Mouse (Mus musculus): ENCODE measurements around the gene Phactr3.

Gene Phactr3

DNA sequence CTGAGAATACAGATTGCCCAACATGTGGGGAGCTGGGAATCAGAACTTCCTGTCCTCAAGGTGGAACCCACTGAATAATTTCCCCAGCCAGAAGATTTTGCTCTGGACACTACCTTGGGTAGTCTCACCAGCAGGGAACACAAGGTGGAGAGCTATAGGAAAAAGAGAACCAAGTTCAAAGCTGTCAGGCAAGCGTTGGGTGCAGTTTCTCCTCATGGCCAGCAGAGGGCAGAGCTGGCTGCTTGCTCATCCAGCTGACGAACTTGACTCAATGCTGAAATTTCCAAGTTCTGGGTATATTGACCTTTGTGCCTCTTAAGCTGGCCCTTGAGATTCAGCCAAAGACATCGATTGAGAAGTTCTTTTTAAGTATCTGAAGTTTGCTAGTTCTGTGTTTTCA is 18.7 kb downstream of the Phactr3 start:
- no peak for DNase-seq (ENCODE audit: low spot score)

DNA sequence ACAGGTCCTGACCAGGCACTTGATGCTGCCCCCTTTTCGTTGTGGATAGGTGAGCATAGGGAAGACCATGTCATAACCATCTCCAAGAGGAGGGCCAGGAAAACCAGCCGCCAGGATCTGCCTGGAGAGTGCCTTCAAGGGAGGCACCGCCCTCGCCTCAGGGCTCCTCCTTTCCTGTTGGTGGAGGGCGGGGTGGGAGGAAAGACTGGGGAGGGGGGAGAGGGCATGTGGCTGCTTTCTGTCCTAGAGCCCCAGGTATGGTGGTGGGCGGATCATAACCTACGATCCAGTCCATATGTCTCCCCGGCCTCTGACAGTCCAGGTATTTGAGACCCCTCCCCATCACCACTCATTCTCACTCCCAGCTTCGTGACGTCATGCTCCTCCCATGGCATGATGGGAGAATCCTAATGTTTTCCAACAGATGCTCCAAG is 22.7 kb downstream of the Phactr3 start:
- no peak for DNase-seq (ENCODE audit: low spot score)

DNA sequence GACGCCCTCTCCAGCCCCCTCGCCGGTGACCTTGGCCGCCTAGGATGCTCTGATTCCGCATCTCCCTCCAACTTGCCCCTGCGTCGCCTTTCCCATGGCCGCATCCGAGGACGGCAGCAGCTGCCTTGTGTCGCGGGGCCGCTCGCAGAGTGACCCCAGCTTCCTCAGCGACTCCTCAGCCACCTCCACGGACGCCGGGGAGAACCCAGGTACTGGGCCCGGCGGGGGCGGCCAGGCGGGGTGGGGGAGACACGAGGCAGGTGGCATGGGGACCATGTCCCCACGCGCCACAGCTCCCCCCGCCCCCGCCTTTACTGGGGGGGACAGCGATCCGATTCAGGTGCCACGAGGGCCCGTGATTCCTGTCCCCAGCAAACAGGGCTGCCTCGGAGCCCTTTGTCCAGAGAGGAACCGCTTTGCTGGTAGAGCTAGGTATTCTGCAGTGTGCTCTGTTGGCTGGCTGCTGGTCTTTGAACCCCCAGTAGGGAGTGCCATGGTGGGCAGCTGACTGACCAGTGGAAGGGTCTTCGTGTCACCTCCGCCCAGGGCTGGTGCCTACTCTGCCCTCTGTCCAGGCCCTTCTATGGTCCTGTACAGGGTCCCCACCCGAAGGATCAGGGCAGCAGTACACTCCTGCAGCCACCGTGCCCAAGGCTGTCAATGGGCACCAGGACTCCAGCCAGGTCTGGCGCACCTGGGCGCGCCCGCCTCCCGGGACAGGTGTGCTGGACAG is 23.7 kb downstream of the Phactr3 start:
- DNase-seq (ENCODE audit: low spot score), result no peak

DNA sequence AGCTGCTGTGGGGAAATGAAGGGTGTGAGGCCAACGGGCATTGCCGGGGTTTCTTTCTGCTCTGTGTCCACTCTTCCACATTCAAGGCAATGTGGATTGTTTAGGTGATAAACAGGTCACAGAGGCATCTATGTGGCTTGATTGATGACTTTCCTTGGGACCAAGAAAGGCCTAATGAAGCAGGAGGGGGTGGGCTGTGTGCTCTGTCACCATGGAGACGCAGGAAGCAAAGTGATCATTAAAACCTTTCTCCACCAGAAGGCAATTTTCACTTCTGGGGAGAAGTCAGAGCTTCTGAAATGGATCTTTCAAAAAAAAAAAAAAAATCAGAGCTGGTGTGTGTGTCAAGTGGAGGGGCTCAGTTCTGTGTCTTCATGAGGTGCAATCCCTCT is 24.2 kb downstream of the Phactr3 start:
- no peak for DNase-seq (ENCODE audit: low spot score)

DNA sequence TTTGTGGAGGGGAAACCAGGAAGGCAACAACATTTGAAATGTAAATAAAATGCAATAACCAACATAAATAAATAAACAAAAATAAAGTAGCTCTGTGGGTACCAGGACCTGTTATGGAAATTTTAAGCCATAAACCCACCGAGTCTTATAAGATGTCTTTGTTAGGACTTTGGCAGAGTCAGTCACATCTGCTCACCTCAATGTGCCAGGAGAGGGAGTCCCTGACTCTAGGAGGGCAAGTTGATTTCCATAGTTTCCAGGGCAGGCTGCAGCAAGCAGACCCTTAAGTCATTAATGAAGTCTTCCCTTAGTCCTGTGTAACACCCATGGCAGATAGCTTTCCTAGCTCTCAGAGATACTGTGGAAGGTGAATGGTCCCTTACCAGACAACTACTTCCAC is 25.1 kb downstream of the Phactr3 start:
- DNase-seq (ENCODE audit: low spot score), result no peak

DNA sequence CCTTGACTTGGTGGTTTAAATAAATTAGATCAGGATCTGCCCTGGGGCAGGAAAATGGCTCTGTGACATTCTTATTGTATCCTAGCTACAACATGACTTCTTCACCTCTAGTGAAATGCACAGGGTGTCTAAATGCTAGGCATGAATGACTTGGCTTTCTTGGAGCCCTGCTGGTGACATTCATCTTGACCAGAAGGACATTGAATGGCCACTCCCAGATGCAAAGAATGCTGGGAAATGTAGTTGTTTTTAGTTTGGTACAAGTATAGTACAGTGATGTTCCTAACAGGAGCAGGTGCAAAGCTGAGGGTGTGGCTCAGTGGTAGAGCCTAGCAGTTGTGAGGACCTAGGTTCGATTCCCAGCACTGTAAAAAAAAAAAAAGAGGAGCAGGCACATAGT is 30.5 kb downstream of the Phactr3 start:
- no peak for DNase-seq (ENCODE audit: low spot score)

DNA sequence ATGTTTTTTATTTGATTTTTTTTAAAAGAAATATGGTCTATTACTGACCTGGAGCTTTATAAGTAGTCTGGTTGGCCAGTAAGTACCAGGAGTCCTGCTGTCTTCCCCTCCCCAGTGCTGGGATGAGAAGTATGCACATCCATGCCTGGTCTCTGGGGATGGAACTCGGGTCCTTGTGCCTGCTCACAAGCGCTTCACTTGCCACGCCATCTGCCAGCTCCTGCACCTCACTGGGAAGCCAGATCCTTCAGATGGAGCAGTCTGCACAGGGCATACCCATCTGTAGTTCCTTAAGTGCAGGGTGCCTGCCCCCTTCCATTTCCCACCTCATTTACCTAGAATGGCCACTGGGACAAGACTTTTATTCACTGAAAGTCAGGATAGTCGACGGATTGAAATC is 31.9 kb downstream of the Phactr3 start:
- no peak for DNase-seq (ENCODE audit: low spot score)

DNA sequence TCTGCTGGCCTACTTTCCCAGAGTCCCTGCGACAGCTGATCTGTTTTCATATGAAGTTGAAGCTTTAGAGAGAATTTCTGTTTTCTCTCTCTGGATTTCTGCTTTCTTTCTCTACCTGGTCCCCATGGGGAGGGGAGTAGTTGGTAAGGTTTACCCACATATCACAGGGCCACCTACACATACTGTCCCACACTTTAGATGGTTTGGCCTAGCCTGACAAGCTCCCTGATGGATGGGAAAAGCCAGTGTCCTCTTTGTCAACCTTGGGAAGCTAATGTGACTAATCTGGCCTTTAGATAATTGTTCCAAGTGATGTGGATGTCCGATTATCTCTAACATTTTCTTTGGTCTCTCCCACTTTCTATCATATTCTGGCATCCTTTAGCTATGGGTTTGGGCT is 34.8 kb downstream of the Phactr3 start:
- no peak for DNase-seq (ENCODE audit: low spot score)

DNA sequence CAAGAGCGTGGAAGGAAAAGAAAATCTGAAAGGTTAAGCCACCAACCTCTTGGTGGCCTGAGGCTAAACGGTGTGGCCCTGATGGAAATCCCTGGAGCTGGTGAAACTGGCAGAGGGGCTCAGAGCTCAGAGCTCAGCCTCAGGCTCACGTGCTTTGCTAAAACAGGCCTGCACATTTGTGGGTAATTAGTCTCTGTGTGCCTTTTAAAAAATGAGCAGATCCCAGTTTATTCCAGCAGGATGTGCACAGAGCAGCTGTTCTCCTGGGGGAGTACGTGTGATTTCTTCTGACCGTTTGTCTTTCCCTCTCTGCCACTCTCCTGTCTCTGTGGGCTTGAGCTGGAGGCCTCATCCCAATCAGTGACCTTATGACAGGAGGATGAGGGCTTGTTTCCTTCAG is 35.4 kb downstream of the Phactr3 start:
- no peak for DNase-seq (ENCODE audit: low spot score)

DNA sequence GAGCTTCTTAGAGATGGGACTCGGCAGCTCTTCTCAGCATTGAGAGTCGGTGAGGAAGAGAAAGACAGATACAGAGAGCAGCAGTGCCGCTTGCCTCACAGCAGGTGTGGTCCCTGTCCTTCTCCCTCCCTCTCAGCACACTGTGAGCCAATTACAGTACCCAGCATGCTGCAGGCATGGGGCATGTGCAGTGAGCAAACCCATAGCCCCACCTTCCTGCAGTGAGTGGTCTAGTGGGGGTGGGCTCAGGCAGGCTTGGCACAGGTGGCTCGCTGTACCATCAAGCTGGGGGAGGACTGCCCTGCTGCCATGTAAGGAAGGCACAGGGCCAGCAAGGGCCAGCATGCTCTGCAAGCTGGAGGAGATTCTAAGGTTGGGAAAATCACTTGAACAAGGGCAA is 35.8 kb downstream of the Phactr3 start:
- DNase-seq (ENCODE audit: low spot score), result no peak

DNA sequence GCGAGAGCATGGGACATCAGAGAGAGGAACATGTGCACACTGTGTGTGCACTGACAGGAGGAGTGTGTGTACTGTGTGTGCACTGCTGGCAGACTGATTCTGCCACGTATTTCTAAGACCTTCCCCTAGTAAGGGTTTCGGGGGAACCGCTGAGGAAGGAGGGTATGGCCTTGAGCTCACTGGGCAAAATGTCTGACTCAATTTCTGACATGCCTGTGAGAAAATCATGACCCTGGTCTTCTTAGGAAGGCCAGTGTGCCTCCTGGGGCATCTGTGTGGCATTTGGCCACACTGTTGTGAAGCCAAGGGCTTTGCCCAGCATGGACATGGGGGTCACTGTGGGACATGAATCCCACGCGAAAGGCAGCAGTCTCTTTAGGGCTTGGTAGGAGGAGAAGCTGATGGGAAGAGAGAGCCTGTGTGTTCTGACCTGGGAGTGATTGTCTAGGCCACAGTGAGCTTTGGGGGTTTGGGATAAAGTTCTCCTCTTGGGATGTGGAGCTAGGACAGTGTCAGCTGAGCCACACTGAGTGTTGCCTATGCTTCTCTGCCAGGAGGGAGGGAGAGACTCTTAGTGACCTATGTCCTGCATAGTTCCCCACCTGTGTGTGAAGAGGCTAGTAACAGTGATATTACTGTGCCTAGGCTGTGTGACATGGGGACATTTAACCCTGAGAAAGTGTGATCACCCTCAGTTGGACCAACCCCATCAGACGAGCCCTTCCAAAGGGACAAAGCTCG is 36.6 kb downstream of the Phactr3 start:
- DNase-seq (ENCODE audit: low spot score), result no peak

DNA sequence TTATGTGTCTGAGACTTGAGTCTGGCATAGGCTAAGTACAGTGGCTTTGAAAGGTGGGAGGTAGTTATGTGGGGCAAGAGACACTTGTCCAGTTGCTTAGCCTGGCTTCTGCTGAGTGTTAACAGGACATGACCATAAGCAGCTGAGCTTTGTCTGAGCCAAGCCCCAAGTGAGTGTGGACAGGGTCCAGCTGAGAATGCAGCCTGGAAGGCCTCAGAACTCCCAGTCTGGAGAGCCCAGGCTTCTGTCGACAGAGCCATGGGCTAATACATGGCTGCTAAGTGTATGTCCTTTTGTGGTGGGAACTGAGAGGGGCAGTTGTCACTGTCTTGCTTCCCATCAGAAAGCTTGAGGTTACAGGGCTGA is 37.1 kb downstream of the Phactr3 start:
- DNase-seq (ENCODE audit: low spot score), result no peak

DNA sequence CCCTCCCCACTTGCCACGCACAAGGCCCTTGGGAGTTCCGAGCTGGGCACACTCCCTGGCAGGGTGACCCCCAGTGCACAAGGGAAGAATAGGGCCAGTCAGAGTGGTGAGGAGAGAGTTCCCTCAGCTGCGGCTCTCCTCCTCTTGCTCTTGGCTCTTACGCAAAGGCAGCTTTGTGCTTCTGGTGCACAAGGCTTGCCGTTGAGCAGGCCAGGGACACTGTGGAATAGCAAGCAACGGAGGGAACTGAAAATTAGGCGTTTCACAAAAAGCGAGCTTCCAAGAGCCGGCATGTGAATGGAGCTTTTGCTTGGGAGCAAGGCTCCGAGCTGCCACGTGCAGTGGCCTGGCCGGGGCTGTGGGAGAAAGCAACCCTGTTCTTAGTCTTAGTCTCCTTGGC is 40.2 kb downstream of the Phactr3 start:
- no peak for DNase-seq (ENCODE audit: low spot score)

DNA sequence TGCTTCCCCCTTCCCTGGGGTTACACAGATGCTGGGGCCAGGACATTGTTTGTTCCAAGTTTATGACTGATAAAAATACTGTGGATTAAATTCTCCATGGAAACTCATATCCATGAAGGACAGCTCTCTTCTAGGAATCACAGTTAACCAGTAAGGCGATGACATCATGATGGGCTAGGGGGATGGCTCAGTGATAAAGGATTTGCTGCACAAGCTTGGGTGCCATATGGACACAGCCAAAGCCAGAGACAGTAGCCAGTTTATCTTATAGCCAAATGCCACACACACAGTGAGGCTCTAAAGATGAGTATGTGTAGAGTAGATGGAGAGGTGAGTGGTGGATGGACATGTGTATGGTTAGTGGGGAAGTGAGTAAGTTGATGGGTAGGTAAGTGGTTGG is 45.2 kb downstream of the Phactr3 start:
- no peak for DNase-seq (ENCODE audit: low spot score)

DNA sequence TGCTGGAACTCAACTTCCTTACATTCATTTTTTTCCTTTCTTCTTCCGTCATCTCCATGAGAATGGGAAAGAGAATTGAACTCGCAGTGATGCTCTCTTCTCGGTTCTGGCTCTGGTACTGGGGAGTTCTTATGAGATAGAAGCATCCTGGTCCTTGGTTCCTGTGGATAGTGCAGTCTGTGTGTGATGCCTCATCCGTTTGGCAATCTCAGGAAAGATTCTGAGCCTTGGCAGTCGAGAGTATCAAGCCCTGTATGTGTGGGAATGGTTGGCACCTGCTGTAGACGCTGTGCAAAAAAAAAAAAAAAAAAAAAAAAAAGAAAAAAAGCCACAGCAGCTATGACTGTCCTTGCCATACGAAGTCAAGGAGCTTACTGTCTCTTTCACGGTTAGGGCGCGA is 47.2 kb downstream of the Phactr3 start:
- no peak for DNase-seq (ENCODE audit: low spot score)

DNA sequence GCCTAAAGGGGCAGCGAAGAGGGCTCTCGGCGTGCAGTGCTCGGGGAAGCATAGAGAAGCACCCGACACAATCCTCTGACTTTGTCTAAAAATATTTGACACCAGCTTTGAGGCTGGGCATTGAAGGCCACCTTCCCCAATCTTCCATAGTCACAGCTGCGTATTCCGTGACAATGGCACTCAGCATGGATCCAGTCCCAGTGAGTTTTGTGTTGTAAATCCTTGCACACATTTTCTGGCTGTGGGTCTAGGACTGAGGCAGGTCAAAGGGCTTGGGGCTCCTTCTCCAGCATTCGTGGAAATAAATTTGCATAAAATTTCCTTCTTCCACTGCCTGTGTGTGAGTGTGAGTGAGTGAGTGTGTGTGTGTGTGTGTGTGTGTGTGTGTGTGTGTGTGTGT is 51.2 kb downstream of the Phactr3 start:
- no peak for DNase-seq (ENCODE audit: low spot score)

DNA sequence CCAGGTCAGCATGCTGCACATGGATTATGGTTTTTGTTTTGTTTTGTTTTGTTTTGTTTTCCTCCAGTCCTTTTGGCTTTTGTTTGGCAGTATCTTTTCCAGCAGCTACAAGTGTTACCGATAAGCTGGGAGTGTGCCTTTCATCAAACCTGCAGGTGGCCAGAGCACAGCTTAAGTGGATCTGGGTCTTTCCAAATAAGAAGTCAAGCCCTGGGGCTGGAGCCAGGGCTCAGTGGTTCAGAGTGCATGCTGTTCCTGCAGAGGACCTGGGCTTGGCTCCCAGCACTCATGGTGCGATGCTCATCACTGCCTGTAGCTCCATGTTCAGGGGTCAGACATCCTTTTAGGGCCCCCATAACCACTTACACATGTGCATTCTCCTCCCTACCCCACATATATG is 55.2 kb downstream of the Phactr3 start:
- DNase-seq (ENCODE audit: low spot score), result no peak

DNA sequence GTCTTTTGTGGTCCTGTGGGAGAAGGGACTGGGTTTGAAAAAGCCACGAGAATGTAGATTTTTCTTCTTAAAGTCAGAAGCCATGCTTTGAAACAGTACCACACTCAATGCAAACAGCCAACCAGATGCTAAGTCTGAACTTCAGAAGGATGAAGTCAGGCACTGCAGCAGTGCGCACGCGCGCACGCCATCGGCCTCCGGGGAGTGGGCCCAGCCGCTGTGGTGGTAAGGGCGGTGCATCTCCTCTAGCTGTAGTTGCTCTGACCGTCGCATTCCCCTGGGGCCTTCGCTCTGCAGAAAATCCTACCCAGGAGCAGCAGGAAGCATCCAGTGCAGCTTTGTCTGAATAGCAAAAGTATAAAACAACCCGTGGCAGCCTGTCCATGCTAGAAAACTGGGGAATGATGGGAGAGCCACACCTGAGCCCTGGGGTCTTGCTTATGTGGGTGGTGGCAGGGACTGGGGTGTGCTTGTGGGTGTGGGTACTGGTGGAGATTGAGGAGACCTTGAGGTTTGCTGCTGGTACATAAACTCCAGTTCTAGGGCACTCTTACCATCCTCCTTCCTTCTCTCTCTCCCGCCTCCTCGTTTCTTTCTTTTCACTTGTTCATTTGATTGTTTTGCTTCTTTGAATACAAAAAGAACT is 56.6 kb downstream of the Phactr3 start:
- DNase-seq (ENCODE audit: low spot score), result no peak

DNA sequence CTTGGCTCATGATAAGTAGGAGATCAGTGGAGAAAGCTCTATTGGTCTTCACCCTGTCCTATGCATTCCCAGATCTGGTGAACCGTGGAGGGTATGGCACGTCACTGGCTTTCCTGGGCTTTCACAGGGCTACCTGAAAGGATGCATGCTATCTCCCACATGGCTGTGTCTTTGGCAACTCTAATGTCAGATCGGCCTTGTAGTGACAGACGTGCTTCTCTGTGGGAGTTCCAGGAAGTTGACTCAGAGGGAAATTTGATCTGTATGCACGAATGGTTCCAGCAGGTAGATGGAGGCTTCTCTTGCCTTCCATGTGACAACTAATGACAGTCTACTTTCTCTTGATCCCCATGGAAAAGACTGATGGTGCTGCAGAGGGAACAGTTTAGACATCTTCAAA is 65.5 kb downstream of the Phactr3 start:
- no peak for DNase-seq (ENCODE audit: low spot score)

DNA sequence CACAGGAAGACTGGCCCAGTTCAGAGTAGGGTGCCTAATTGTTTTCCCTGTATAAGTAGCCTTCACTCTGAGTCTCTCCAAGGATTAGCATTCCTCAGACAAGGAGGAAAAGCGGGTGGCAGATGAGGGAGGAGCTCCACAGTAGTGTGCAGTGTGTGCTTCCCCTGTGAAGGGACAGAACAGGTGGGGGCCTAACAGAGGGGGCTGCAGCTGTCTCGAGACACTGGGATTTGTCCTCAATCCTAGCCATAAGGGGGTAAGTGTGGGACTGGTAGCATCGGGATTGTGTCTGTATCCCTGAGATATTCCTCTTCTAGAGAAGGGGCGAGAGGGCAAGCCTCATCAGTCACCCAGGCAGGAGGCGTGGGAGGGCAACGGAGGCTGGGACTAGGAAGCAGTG is 66.1 kb downstream of the Phactr3 start:
- no peak for DNase-seq (ENCODE audit: low spot score)

DNA sequence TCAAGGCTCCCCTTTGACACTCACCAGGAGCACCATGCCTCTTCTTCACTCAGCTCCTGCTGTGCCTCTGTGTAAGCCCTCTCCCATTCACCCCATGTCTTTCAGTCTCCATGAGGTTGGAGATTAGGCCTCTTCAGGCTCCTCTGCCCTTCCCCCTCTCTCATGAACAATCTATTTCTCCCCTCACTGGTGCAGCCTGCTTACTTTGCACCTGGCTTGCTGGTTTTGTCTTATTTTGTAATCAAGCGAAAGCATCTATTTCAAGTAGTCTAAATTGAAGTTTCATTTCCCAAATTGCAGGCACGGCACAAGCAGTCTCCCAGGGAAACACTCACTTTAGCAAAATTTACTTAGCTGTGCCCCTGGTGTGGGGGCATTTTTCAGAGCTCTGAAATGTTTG is 70.2 kb downstream of the Phactr3 start:
- no peak for DNase-seq (ENCODE audit: low spot score)

DNA sequence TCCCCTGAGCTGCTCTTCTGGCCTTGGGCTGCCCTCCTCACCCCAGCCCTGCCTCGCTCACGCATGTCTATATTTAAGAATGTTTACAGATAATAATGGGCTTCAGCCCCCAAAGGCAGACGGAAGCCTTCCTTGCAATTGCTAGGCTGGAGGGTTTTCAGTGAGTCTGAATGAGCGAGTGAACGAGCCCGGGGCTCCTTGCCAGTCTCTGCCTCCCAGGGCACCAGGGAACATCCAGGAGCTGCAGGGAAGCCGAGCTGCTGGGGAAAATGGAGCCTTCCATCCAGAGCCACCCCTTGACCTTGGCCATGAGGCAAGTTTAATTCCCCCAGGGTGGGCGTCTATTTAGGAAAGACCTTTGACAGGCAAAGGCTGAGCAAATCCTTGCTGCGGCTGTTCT is 74.1 kb downstream of the Phactr3 start:
- no peak for DNase-seq (ENCODE audit: low spot score)

DNA sequence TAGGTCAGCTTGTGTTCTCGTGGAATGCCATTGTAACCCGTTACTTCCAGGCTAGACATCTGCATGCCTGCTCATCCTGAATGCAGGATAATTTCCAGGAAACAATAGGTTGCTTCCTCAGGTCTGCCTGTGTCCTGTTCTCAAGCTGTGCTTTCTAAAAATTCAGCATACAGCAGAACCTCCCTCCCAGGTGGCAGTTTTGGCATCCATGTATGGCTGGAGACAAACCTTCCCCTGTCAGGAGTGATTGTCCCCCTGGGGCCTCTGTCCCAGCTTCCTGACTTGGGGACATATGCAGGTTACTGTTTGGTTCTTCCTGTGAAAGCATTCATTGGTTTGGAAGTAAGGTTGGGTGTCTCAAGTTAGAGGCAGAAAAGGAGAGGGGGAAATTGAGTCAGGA is 74.7 kb downstream of the Phactr3 start:
- DNase-seq (ENCODE audit: low spot score), result no peak

DNA sequence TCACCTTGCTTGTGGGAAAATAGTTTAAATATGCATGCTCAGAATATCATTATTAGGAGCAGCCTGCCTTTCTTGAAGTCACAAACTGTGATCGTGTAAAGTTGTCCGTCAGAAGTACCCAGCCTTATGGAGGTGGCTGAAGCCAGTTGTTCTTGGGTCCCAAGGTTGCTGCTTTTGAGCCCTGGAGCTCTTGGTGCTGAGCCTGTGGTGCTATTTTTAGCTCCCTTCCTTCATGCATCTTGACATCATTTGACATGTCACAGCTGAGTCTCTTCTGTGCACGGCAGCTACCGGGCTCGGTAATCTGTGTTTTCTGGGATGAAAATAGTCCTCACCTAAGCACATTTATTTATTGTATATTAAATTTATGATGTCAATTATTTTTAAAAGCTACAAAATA is 76.1 kb downstream of the Phactr3 start:
- no peak for DNase-seq (ENCODE audit: low spot score)

All from ovary, postnatal 10 days (tissue).